Mouse (Mus musculus): ENCODE results near the gene Nip7. TPM values are rescaled to one million over a fixed set of nuclear protein-coding genes. Genes with fewer than 3 reads are reported as not detected.
"Not testable (repeated sequence)": the region's sequence is repeated elsewhere in the genome, so short reads cannot be mapped to it uniquely, and the experiment has no call there.

Nip7 gene
- polyA plus RNA-seq, 1 experiment: 28.4 TPM

- DNase-seq (ENCODE audit: low read depth, low spot score): no peak
- WGBS: 79% methylated on average over 1 of the region's 1 CpGs
Observed at GRCm38 (mm10) chr8:107062613-107063012, 5.9 kb downstream of the Nip7 start.

DNA sequence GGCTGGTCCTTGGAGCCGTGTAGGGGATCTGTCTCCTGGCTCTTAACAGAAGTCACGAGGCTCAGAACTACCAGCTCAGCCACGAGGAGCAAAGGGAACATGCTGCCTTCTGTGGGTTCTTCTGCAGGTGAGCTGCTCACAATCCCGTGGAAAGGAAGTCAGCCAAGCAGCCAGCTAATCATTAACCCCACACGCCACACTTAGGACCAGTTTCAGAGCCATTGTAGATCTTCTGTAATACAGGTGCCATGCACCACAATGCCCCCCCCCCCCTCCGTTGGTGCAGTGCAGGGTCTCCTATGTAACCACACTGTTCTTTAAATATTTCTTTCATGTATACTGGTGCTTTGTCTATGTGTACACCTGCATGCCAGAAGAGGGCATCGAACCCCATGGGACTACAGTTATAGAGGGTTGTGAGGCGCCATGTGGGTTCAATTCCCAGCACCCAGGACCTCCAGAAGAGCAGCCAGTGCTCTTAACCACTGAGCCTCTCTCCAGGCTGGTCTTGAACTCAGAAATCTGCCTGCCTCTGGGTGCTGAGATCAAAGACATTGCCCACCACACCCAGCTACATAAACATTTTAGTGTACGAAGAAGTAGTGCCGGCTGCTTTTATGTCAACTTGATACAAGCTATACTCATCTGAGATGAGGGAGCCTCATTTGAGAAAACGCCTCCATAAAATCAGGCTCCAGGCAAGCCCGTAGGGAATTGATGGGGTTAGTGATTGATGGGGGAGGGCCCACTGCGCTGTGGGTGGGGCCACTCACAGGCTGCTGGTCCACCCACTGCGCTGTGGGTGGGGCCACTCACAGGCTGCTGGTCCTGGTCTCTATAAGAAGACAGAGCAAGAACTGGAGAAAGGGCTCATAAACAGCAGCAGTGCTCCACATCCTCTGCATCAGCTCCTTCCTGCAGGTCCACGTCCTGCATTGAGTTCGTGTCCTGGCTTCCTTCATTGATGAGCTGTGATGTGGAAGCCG is 9.1 kb downstream of the Nip7 start, which contains the start of gene Tmed6:
Gene Tmed6 (minus strand): TSS at position 134 of the 986 bp plus-strand sequence.
- WGBS: 25% methylated on average over 17 of the region's 17 CpGs
- no peak for DNase-seq (ENCODE audit: low read depth, low spot score)

DNA sequence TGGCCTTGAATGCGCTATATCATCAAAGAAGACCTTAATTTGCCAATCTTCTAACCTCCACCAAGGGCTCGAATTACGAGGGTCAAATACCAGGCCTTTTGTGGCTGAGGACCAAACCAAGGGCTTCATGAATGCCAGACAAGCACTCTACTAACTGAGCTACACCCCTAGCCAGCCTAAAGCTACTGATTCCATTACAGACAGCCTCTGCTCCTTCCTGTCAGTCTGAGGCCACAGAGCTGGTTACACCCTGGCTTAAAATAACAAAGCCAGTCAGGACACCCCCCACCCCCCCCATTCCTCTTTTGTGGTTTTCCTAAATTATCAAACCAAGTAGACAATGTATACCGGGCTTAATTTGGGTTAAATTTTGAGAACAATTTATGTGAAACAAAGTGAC is 17.0 kb downstream of the Nip7 start:
- DNase-seq (ENCODE audit: low read depth, low spot score): no peak
- 87% methylated on average over 4 of the region's 4 CpGs for WGBS

GRCm38 (mm10) chr8:107074128-107074527 is 17.5 kb downstream of the Nip7 start:
- 93% methylated on average over 1 of the region's 1 CpGs for WGBS
- DNase-seq (ENCODE audit: low read depth, low spot score): no peak

- 84% methylated on average over 7 of the region's 7 CpGs for WGBS
- no peak for DNase-seq (ENCODE audit: low read depth, low spot score)
Observed at GRCm38 (mm10) chr8:107076239-107076888, 19.7 kb downstream of the Nip7 start.

DNA sequence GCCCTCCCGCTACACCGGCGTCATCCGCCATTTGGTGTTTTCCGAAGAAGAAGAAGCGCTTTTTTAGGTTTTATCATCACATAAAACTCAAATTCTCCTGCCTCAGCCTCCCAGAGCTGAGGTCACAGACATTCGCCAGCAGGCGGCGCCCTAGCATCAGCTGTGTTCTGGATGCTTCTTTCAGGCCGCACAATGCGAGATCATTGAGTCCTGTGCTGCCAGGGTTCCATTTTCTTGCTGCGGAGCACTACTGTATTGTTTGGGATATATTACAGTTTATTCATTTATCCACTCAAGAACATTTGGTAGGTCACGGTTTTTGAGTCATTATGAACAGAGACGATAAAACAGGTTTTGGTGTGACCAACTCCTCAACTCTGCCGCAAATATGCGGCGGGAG is 28.7 kb downstream of the Nip7 start:
- WGBS: 97% methylated on average over 17 of the region's 17 CpGs
- DNase-seq (ENCODE audit: low read depth, low spot score): no peak

GRCm38 (mm10) chr8:107086018-107086417 is 29.3 kb downstream of the Nip7 start:
- DNase-seq (ENCODE audit: low read depth, low spot score): no peak
- WGBS: 96% methylated on average over 5 of the region's 5 CpGs

DNA sequence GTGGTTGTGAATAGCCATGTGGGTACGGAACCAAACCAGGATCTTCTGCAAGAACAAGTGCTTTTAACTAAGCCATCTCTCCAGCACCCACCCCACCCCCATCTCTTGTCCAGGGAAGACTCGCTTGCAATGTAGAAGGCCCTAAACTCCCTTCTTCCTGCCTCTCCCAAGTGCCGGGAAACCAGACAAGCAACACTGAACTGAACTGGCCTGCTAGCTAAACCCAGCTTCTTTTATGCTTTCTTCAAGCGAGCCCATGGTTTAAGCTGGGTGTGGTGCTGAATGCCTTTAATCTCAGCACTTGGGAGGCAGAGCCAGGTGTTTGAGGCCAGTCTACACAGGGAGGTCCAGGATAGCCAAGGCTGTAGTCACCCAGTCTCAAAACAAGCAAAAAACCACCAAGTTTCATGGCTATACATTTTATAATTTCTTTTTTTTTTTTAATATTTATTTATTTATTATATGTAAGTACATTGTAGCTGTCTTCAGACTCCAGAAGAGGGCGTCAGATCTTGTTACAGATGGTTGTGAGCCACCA is 31.9 kb downstream of the Nip7 start:
- 93% methylated on average over 5 of the region's 5 CpGs for WGBS

GRCm38 (mm10) chr8:107090531-107090930 is 33.9 kb downstream of the Nip7 start:
- WGBS: 86% methylated on average over 7 of the region's 7 CpGs
- no peak for DNase-seq (ENCODE audit: low read depth, low spot score)

More for the DNA sequence above, 31.9 kb downstream of the Nip7 start:
- no peak for DNase-seq (ENCODE audit: low read depth, low spot score)

GRCm38 (mm10) chr8:107095717-107096365 is 39.2 kb downstream of the Nip7 start:
- WGBS: 1% methylated on average over 47 of the region's 53 CpGs

GRCm38 (mm10) chr8:107096366-107097036 is 39.8 kb downstream of the Nip7 start, which contains the start of gene Terf2:
Terf2 (minus strand) TSS chr8:107096547.
- 3% methylated on average over 36 of the region's 39 CpGs for WGBS
- no peak for DNase-seq (ENCODE audit: low read depth, low spot score)

More at GRCm38 (mm10) chr8:107095717-107096365, 39.2 kb downstream of the Nip7 start:
- no peak for DNase-seq (ENCODE audit: low read depth, low spot score)

DNA sequence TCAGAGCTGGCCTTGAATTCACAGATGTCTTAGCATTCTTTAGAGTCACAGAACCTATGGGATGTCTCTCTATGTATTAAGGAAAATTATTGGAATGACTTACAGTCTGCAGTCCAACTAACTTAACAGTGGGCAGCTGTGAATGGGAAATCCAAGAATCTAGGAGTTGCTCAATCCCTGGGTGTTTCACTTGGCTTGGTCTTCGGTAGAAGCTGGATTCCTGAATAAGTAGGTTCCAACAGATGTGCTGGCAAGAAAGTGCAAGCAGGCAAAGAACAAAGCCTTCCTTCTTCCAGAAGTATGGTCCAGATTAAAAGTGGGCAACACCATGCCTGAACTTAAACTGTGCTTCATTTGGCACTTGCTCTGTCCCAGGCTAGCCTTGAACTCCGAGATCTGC is 44.0 kb downstream of the Nip7 start:
- no peak for DNase-seq (ENCODE audit: low read depth, low spot score)
- 63% methylated on average over 2 of the region's 2 CpGs for WGBS

DNA sequence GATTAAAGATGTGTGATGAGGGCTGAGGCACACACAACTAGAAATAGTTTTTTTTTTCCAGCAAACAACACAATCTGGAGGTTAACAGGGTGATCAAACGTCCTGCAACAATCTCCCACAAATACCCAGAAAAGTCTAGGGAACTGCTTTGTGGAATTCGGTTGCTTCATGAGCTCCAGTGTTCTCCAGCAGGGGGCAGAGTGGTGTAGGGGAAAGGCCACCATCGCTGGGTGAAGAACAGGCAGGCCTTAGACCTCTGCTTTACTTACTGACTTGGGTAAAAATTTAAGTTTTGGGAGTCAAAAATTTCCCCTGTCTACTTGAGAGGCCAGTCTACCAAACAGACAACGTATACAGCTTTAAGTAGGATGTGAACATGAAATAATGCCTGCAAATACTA is 47.9 kb downstream of the Nip7 start:
- 11% methylated on average over 4 of the region's 4 CpGs for WGBS
- no peak for DNase-seq (ENCODE audit: low read depth, low spot score)

- DNase-seq (ENCODE audit: low read depth, low spot score): not testable (repeated sequence)
- WGBS: 94% methylated on average over 5 of the region's 5 CpGs
Observed at GRCm38 (mm10) chr8:107108089-107108488, 51.4 kb downstream of the Nip7 start.

GRCm38 (mm10) chr8:107108978-107109720 is 52.5 kb downstream of the Nip7 start:
- DNase-seq (ENCODE audit: low read depth, low spot score): no peak
- WGBS: 65% methylated on average over 23 of the region's 23 CpGs

- 76% methylated on average over 5 of the region's 5 CpGs for WGBS
Observed at GRCm38 (mm10) chr8:107109816-107110435, 53.2 kb downstream of the Nip7 start.

More at GRCm38 (mm10) chr8:107109816-107110435, 53.2 kb downstream of the Nip7 start:
- no peak for DNase-seq (ENCODE audit: low read depth, low spot score)

All from large intestine, adult 2 months (tissue).